Comparison of ENCODE assay signal across 8 mouse cellular contexts in the genomic region with DNA sequence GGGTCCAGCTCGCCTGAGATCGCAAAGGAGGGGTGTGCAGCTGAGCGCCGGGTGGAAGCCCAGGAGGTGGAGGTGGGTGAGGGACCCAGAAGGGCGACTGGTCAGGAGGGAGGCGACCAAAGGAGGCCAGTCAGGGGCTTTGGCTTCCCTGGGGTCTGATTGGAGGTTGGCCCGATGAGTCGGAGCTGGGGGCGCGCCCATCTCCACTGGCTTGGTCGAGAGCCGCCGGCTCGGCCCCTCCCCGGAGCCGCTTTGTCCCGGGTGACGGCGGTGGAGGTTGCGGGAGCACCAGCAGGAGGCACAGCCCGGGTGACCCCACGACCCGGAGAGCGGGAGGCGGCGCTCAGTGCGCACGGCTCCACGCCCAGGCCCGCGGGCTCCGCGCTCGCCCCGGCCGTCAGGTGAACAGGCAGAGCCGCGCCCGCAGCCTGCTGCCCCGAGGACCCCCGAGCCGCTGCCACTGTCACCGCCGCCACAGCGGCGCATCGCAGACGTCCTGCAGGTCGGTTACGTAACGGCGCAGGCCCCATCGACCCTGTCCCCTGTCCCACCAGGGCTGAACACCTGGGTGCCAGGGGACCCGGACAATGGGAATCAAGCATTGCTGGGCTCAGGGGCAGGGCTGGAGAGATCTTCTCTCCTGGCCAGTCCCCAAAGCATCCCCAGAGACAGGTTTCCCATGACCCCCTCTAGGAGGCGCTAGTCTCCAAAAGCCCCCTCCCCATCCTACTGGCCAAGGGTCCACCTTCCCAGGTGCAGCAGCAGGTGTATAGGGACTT. TPM values are rescaled to one million over a fixed set of nuclear protein-coding genes. Genes with fewer than 3 reads are reported as not detected.
A peak's percentile ranks its signal among the peaks of the same experiment; 100 is the strongest.
DNase-seq lines count a peak whose midpoint lies in the region; ATAC-seq and TF ChIP-seq lines count a peak whose summit lies in the region.

No protein-coding gene starts in this region.

- H3K9me3 ChIP-seq in ES-E14 (ENCODE audit: control insufficient read depth, insufficient read depth, low read depth, low read length): no peaks in the 10 kb centered on the region
- H3K9me3 ChIP-seq in forebrain, embryonic 15.5 days: no peaks in the 10 kb centered on the region
- H3K9me3 ChIP-seq in heart, postnatal 0 days (replicated peaks; ENCODE audit: control insufficient read depth, low read length): no peaks in the 10 kb centered on the region
- no peaks in the 10 kb centered on the region for H3K9me3 ChIP-seq in liver, postnatal 0 days (ENCODE audit: low read length)

- peak; percentile 20; the same call in 1 of the 2 replicates for TF ChIP-seq POLR2A in olfactory bulb, adult 2 months (IDR thresholded peaks at IDR 0.05; ENCODE audit: insufficient read depth, low read depth, low read length)

- peak; percentile 30; the same call in 1 of the 2 replicates for TF ChIP-seq CTCF in heart, postnatal 0 days (IDR thresholded peaks at IDR 0.05; ENCODE audit: low read depth)
- peak; percentile 20; the same call in 1 of the 2 replicates for TF ChIP-seq CTCF in liver, postnatal 0 days (IDR thresholded peaks at IDR 0.05; ENCODE audit: low read depth)
- peak; percentile 76 for TF ChIP-seq CTCF in olfactory bulb, adult 2 months (IDR thresholded peaks at IDR 0.05; ENCODE audit: insufficient read depth, low read depth, low read length)

- peak overlapping the region; percentile 86 for H3K4me2 ChIP-seq in forebrain, embryonic 15.5 days (replicated peaks)
- H3K4me2 ChIP-seq in heart, postnatal 0 days (ENCODE audit: low read depth, low read length): peak overlapping the region; percentile 82
- peak overlapping the region; percentile 79 for H3K4me2 ChIP-seq in liver, postnatal 0 days (ENCODE audit: low read depth, low read length)

- in situ Hi-C loops in ES-E14 (cut with MboI; ENCODE audit: low sequenced_read_pairs in 2 of 2, unreplicated experiment in 2 of 2): no loop called here

- peak; percentile 34 for DNase-seq in ES-E14 (ENCODE audit: low read depth, low spot score)
- DNase-seq in cerebellum, adult 11-12 months: peak; percentile 77
- DNase-seq in heart, postnatal 0 days (ENCODE audit: low spot score): peak; percentile 82
- peak; percentile 72 for DNase-seq in kidney, postnatal 14 days
- DNase-seq in liver, postnatal 0 days: peak; percentile 58
- peak; percentile 31 to 53 for DNase-seq in urinary bladder, postnatal 36 days (ENCODE audit: low spot score in 2 of 2)

- no peak for TF ChIP-seq EP300 in heart, postnatal 0 days (IDR thresholded peaks at IDR 0.05; ENCODE audit: low read depth)
- TF ChIP-seq EP300 in liver, postnatal 0 days (IDR thresholded peaks at IDR 0.05; ENCODE audit: low read depth): no peak

- peak overlapping the region; percentile 48 for H3K9ac ChIP-seq in ES-E14 (ENCODE audit: insufficient read depth, low read depth, low read length, poor library complexity, severe bottlenecking)
- H3K9ac ChIP-seq in forebrain, embryonic 15.5 days (replicated peaks): peak overlapping the region; percentile 71
- H3K9ac ChIP-seq in heart, postnatal 0 days (replicated peaks; ENCODE audit: low read depth, low read length): peak overlapping the region; percentile 86
- H3K9ac ChIP-seq in liver, postnatal 0 days (replicated peaks): peak overlapping the region; percentile 26; the same call in 1 of the 2 replicates

- no peaks in the 10 kb centered on the region for H3K4me1 ChIP-seq in ES-E14 (ENCODE audit: control insufficient read depth in 2 of 2, insufficient read depth in 2 of 2, low read length in 2 of 2, poor library complexity in 1 of 2)
- peaks cover 13% of the 10 kb centered on the region for H3K4me1 ChIP-seq in forebrain, embryonic 15.5 days
- H3K4me1 ChIP-seq in heart, postnatal 0 days (ENCODE audit: control insufficient read depth, insufficient read depth): peaks cover 16% of the 10 kb centered on the region
- peaks cover 3% of the 10 kb centered on the region; the same call in 1 of the 2 replicates for H3K4me1 ChIP-seq in liver, postnatal 0 days (ENCODE audit: insufficient read depth)
- peaks cover 10% of the 10 kb centered on the region for H3K4me1 ChIP-seq in olfactory bulb, adult 2 months (ENCODE audit: control insufficient read depth, insufficient read depth, low read length)

- H3K36me3 ChIP-seq in ES-E14 (ENCODE audit: control insufficient read depth, insufficient read depth, low read length, poor library complexity, severe bottlenecking): no peaks in the 10 kb centered on the region
- H3K36me3 ChIP-seq in forebrain, embryonic 15.5 days: no peaks in the 10 kb centered on the region
- H3K36me3 ChIP-seq in heart, postnatal 0 days (replicated peaks; ENCODE audit: control insufficient read depth, insufficient read depth, low read length): no peaks in the 10 kb centered on the region
- no peaks in the 10 kb centered on the region for H3K36me3 ChIP-seq in liver, postnatal 0 days (replicated peaks; ENCODE audit: insufficient read depth, low read length)

- under 1% methylated on average over 53 of the region's 55 CpGs for WGBS in forebrain, embryonic 15.5 days
- under 1% methylated on average over 35 of the region's 55 CpGs for WGBS in heart, postnatal 0 days
- under 1% methylated on average over 42 of the region's 55 CpGs for WGBS in liver, postnatal 0 days (ENCODE audit: insufficient replicate concordance)
- WGBS in olfactory bulb, adult 2 months: under 1% methylated on average over 55 of the region's 55 CpGs

- no peaks in the 10 kb centered on the region for H3K27me3 ChIP-seq in forebrain, embryonic 15.5 days
- H3K27me3 ChIP-seq in heart, postnatal 0 days (ENCODE audit: control insufficient read depth, insufficient read depth, low read length): no peaks in the 10 kb centered on the region
- peaks cover 6% of the 10 kb centered on the region; the same call in 1 of the 2 replicates for H3K27me3 ChIP-seq in liver, postnatal 0 days (ENCODE audit: insufficient read depth, low read length)

- H3K27ac ChIP-seq in ES-E14 (ENCODE audit: insufficient read depth, low read depth, low read length, poor library complexity, severe bottlenecking): no peak overlapping the region
- H3K27ac ChIP-seq in forebrain, embryonic 15.5 days (replicated peaks): peak overlapping the region; percentile 27; the same call in 1 of the 2 replicates
- peak overlapping the region; percentile 94 for H3K27ac ChIP-seq in heart, postnatal 0 days (ENCODE audit: low read depth)
- H3K27ac ChIP-seq in liver, postnatal 0 days (ENCODE audit: low read depth): no peak overlapping the region
- peak overlapping the region; percentile 65 for H3K27ac ChIP-seq in olfactory bulb, adult 2 months (ENCODE audit: insufficient read depth, low read depth, low read length)

- H3K4me3 ChIP-seq in ES-E14 (ENCODE audit: insufficient read depth in 1 of 2, low read depth in 1 of 2, low read length in 2 of 2, poor library complexity in 1 of 2, severe bottlenecking in 1 of 2): peak overlapping the region; percentile 72 to 82
- peak overlapping the region; percentile 78 for H3K4me3 ChIP-seq in forebrain, embryonic 15.5 days
- H3K4me3 ChIP-seq in heart, postnatal 0 days (ENCODE audit: low read depth, low read length): peak overlapping the region; percentile 72
- H3K4me3 ChIP-seq in liver, postnatal 0 days (ENCODE audit: low read depth, low read length): peak overlapping the region; percentile 50
- H3K4me3 ChIP-seq in olfactory bulb, adult 2 months (ENCODE audit: insufficient read depth, low read depth, low read length): peak overlapping the region; percentile 72

- ATAC-seq in forebrain, embryonic 15.5 days (replicated peaks): peak; percentile 86
- ATAC-seq in heart, postnatal 0 days (ENCODE audit: insufficient read depth, low read depth): peak; percentile 94
- ATAC-seq in liver, postnatal 0 days: peak; percentile 87

TF ChIP-seq in ES-E14, 5 proteins besides CTCF, POLR2A, EP300 and RAD21:
- TF ChIP-seq CHD2 (IDR thresholded peaks at IDR 0.05; ENCODE audit: low read depth, low read length) (no peak), ZC3H11A (IDR thresholded peaks at IDR 0.05; ENCODE audit: borderline replicate concordance, low read depth, low read length) (no peak), HCFC1 (IDR thresholded peaks at IDR 0.05; ENCODE audit: borderline replicate concordance, insufficient read depth, low read length) (no peak), ZNF384 (IDR thresholded peaks at IDR 0.05; ENCODE audit: low read depth, low read length) (no peak), MAFK (IDR thresholded peaks at IDR 0.05; ENCODE audit: insufficient read depth, low read depth, low read length) (no peak)

RNA-seq across cellular contexts. Expression of a gene that starts 0.6 kb away (rescaled TPM):
- total RNA-seq in ES-E14 (2012; rRNA removed): 0.40 and 0.58 TPM in 2 replicates
- polyA plus RNA-seq in forebrain, embryonic 15.5 days (2015; fragmentation: Nextera tagmentation; extraction: Ambion mirVana): 30.1 and 31.0 TPM in 2 replicates
- total RNA-seq in heart, postnatal 0 days (2014; rRNA removed; ENCODE audit: low replicate concordance): 125 and 167 TPM in 2 replicates
- 83.8 and 94.3 TPM in 2 replicates for polyA plus RNA-seq in heart, postnatal 0 days (2015; fragmentation: Nextera tagmentation; extraction: Ambion mirVana)
- polyA plus RNA-seq in liver, postnatal 0 days (2015; fragmentation: Nextera tagmentation; extraction: Ambion mirVana): 0.87 and 1.2 TPM in 2 replicates
- polyA plus RNA-seq in olfactory bulb, adult 2 months (2012; ENCODE audit: insufficient read depth, insufficient read length, low replicate concordance, missing spikeins): not detected in 2 replicates

Comparison
In these comparisons a context has a peak if more than half of its experiments do, and no peak if none do; other contexts are left out.
1. H3K27ac ChIP-seq: peak in forebrain, embryonic 15.5 days (single experiment), heart, postnatal 0 days (single experiment) and olfactory bulb, adult 2 months (single experiment); none in ES-E14 (single experiment) and liver, postnatal 0 days (single experiment).
2. H3K9ac ChIP-seq: peak in every context shown above with its lines; median percentile 86 in heart, postnatal 0 days; 71 in forebrain, embryonic 15.5 days; 48 in ES-E14; 26 in liver, postnatal 0 days.
3. CTCF ChIP-seq: peak in every context shown above with its lines; median percentile 76 in olfactory bulb, adult 2 months; 30 in heart, postnatal 0 days; 20 in liver, postnatal 0 days.
4. Peak in every context shown above with its lines, with median percentiles within 50 percentile points of each other: DNase-seq, H3K4me3 ChIP-seq, ATAC-seq and H3K4me2 ChIP-seq.